Mouse (Mus musculus) layer of hippocampus, adult 9-11 months (tissue): ENCODE data around the gene Meis2.

Experiments used
- DNase-seq: peaks from one replicate; pipeline ENCODE4 v3.0.0; 2022

Meis2 gene

DNA sequence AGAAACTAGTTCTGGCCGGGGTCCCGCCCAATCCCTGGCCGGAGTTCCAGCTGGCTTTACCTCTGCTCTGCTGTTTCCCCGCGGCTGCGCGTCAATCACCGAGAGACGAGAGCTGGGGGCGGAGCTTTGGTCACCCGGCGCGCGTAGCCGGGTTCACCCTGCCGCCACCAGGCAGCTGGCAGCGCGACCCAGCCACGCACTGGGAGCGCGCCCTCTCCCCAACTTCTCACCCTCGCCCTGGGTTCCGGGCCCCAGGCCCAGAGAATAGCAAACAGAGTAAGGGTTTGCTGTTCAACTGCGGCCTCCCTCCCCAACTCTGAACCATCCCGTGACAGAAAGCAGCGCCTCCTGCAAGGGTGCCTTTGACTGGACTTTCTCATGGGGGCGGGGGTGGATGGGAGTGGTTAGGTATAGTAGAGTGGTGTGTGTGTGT lies 1.4 kb upstream of the Meis2 start:
- peak; percentile 62 for DNase-seq

- no peak for DNase-seq
Measured at GRCm38 (mm10) chr2:116066057-116066941, 660 bp upstream of the Meis2 start.

DNA sequence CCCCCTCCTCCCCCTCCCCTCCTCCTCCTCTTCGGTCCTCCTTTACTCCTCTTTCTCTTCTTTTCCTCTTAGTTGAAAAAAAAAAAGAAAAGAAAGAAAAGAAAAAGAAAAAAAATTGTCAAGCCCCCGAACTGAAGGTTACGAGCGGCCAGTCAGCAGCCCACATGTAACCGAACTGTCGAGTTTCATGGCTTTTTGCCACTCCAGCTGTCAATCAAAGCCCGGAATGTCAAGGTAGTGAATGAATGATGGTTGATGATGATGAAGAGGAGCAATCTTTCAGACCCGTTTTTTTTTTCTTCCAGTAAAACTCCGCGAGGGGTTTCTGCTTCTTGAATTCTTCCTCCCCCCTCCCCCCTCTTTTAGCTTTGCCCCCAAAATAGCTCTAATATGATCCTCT lies 582 bp downstream of the Meis2 start:
- no peak for DNase-seq

DNA sequence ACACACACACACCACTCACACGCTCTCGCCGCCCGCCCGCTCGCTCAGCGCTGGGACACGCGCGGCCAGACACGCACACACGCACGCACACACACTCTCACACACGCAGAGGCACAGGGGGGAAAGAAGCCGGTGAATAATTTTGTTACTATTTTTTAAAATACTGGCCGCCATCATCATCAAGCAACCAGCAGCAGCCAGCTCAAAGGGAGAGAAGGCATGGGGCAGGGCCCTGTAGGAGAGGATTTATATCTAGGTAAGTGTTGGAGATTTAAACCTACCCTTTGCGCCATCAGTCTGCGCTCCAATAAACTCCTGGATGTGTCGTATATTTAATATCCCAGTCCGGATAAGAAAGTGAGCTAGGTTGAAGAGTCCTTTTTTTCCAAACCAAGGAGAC lies 1.1 kb downstream of the Meis2 start:
- no peak for DNase-seq

DNA sequence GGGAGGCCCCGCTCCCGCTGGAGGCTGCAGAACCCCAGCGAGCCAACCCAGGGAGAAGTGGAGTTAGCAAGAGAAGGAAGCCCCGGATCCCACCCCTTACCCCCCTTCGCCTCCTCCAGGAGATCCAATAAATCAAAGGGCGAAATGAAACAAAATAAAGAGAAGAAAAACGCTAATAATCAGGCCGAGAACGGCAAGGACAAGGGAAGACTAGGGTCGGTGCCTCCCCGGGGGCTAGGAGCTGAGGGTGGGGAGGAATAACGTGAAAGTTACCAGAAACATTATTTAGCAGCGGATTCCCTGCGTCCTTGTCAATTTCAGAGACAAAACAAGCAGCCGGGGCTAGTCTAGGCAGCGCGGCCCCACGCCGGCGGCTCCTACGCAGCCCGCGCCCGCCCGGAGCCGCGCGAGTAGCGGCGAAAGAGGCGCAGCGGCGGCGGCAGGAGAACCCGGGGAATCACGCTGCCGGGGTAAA lies 1.8 kb downstream of the Meis2 start:
- no peak for DNase-seq

DNA sequence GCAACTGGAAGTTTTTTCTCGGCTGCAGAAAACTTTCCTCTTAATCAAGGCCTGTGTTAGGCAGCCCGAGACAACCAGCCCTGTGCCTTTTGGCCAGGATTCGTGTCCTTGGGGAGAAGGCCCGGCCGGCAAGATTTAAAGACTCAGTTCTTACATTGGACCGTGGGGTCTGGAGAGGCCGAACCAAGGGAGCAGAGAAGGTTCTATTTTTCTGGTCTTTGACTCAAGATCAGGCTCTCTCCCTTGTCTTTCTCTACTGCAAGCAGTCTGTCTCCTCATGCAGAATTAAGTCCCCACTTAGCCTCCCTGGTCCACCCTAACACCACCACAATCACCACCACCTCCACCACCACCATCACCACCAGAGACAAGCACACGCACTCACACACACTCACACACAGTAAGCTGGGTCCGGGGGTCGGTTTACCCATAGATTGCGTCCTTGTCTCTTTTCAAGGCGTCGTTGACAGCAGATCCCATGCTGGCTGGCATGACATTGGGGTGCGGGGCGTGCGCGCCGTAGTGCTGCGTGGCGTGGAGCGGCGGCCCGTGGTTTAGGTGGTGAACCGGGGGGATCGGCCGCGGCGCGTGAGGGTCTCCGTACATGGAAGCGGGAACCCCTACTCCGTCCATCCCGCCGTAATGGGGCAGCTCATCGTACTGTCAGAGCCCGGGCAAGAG lies 2.7 kb downstream of the Meis2 start:
- no peak for DNase-seq

DNA sequence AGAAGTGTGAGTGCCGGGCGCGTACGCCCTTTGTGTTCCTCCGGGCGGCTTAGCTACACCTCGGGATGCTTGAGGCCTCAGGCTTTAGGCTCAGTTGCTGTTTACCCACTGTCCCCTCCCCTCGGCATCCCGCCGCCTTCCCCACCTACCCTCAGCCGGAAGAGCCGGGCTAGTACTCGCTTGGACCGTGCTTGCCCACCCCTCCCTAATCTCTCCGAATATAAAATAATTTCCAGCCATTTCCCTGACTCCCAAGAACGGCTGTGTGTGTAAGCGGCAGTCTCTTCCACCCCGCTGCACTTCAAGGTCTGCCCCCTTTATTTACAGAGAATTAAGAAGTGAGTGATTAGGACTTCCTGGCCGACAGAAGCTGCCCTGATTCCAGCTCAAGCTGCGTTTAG lies 3.4 kb downstream of the Meis2 start:
- DNase-seq: no peak

GRCm38 (mm10) chr2:116061401-116062021 lies 4.1 kb downstream of the Meis2 start:
- no peak for DNase-seq

- no peak for DNase-seq
Measured at GRCm38 (mm10) chr2:116060701-116061400, 4.8 kb downstream of the Meis2 start.

- no peak for DNase-seq
Measured at GRCm38 (mm10) chr2:116060210-116060609, 5.4 kb downstream of the Meis2 start.

DNA sequence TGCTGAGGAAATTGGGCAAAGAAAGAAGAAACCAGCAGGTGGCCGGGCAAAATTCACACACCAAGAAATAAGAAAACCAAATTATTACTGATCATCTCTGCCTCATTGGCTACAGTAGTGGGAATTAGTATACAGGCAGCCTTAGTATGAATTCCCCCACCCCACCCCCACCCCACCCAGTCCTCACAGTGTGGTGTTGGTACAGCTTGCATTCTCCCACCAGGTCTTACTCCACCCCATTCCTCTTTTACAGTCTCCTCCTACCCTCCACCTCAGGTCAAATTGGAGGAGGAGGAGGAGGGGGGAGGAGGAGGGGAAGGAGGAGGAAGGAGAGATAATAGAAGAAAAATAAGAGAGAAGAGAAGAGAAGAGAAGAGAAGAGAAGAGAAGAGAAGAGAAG lies 6.0 kb downstream of the Meis2 start:
- no peak for DNase-seq

DNA sequence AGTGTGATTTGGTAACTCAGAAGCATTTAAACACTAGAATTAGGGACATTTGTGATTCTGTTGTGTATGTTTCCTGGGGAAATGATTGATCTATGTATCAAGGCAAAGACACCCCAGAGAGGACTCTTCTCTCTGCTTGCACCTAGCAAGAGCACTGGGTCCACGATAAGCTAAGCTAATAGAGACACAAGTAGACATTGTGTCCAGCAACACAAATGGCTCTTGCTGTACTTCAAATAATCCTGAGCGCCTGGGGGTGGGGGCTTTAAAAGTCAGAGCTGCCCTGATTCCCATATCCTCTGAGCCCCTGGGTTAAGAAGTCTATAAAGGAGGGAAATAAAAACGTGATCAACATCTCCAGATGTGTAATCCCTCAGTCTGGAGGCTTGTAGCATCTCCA lies 6.6 kb downstream of the Meis2 start:
- no peak for DNase-seq

DNA sequence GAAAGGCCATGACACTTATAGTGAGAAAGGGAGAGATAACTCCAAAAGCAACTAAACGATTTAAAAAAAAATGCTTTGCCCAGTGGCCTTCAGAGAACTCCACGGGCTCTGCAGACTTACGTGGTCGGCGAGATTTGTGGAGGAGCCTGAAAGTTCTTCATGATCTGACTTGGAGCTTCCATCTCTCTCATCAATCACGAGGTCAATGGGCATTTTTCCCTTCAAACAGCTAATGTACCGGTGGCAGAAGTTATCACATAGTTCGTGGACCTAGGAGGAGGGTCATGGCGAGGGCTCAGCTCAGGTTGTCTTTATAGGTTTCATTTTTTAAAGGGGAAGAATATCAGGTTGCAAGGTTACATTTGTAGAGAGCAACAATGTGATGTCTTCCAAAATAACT lies 7.1 kb downstream of the Meis2 start:
- DNase-seq: no peak

DNA sequence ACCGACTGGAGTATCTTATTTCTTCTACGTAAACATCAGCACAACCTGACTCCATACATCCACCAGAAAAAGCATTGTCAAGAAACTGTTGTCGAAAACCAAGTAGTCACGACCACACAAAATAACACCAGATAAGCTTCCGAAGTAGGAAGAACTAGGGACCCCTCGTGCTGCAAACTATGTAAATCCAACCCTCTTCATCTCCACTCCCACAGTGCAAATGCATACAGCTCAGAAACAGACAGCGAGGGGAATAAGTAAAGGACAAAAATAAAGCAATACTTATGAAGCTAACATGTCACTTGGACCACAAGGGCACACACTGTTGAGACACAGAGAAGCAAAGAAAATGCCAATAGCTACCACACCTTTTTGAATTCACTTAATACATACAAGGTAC lies 8.8 kb downstream of the Meis2 start:
- no peak for DNase-seq

DNA sequence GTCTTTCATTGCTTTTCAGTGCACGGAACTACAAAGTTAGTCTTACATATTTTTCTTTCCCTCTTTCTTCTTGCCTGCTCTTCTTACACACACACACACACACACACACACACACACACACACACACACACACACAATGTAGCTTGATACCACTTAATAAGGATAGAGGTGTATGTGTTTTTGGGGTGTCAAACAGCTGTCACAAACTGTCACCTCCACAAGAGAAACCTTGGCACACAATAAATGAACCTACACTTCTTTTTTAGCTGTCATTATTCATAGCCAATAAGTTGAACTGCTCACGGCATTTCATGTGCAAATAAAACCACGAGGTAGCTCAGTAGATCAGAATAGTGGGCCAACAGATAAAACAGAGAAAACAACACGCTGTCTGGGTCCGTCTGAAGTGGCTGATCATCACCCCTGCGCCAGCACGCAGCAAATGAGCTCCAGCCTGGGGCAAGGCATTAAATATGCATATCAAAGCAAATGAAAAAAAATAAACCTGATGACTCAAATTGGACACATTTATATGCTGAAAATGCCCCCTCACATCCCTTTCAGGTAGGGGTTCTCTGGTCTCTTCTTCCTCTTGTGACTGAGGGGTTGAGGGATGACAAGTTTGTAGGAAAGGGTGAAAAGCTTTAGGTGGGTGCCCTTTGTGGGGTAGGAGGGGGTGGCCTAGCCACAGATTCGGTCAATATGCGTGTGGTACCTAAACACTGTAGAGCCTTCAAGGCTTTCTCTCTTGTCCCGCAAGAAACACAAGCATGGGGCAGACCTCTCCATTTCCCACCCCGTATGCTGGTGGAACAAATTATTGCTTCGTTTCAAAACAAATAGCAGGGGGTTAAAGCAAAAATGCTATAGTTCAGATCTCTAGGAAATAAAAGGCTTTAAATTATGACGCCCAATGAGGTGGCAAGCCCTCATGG lies 9.7 kb downstream of the Meis2 start:
- DNase-seq: no peak

- DNase-seq: no peak
Measured at GRCm38 (mm10) chr2:116053931-116054330, 11.7 kb downstream of the Meis2 start.

- DNase-seq: no peak
Measured at GRCm38 (mm10) chr2:116052688-116053421, 12.8 kb downstream of the Meis2 start.

DNA sequence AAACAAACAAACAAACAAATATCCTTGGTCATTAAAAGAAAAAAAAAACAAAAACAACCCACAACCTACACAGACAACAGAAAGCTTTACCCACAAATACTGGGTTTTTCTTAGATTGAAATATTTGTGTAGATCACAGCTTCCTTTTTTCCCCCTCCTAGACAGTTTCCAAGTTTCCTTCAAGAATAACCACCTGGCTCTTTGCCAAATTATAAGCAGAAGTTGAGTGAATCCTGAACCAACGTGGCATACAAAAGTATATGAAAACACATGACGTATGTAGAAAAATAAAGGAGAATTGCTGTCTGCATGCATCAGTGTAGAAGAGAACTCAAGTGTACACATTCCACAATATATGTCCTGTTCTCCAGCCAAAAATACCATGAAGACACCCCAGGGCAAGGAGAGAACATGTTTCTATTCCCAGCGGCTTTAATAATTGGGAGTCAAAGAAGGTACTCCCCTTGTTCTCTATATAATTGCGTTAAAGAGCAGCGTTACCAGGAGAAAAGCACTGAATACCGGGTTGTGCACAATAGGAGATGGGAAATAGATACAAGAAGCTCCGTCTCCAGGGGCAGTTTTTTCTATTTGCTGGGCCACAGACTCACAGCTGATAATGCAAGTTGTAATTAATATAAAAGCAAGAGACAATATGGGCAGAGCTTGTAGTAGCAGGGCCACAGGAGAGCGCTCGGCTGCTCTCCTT lies 13.6 kb downstream of the Meis2 start:
- no peak for DNase-seq

DNA sequence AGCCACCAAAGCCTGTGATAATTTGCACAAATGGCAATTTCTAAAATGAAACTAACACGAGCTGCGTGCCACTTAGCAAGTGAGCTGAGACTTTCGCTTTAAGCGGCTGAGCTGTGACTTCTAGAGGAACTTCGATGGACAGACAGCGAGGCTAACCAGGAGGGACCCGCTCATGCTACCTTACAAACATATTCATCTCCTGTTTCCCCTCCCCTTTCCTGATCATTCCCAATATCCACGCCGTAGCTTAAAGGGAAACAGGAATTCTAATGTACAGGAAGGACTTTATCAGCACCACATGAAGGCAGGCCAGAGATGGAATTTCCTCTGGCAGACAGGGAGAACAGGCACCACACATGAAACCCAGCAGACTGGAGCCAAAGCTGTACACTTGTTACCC lies 15.9 kb downstream of the Meis2 start:
- no peak for DNase-seq

DNA sequence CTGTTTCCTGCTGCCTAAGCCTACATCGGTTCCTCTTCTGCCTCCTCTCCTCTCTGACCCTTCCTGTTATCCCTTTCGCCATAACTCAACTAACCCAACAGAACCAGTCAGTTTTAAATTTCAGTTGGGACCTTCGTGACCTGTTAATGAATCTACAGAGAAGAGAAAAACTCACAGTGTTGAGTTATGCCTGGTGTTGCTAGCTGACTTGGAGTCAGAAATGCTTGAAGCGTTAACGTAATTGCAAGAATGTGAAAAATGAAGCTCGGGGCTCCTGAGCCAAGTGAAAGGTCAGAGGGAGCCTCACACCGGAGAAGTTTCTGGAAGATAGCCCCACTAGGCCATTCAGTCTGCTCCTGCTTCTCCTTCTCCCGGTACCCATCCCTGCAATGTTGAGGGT lies 18.3 kb downstream of the Meis2 start:
- no peak for DNase-seq

DNA sequence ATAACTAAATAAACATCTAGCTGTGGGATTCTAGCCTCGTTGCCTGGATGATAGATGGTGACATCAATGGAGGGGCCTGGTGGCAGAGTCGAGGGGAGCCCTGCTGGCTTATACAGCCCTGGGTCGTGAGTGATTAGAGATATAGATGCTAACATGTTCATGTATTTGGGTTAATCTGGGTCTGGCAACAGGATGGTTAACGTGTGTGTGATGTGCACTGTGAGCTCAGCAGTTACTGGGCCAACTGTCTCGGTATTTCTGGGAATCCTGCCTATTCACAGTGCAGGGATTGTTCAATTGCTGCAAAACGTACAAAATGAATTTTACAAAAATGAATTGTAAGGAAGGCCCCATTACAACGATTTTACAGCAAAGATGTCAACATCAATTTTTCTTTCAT lies 20.6 kb downstream of the Meis2 start:
- DNase-seq: no peak
